Mouse (Mus musculus) induced T-regulatory cell, adult 2 months (primary cell): Measurements from ENCODE around the gene Serpinb6b.
"Not testable (repeated sequence)": the region's sequence is repeated elsewhere in the genome, so short reads cannot be mapped to it uniquely, and the experiment has no call there.

Experiments
- DNase-seq: peaks from one replicate; pipeline ENCODE4 v3.0.0-alpha.2; 2012; ENCODE audit warnings: low read depth

The Serpinb6b gene

GRCm38 (mm10) chr13:32964989-32965811 is at the start of gene Serpinb6b:
Gene Serpinb6b, plus strand, starts transcription at chr13:32965209.
- peak; percentile 75 for DNase-seq

- no peak for DNase-seq
Observed at GRCm38 (mm10) chr13:32922622-32923021, 42.4 kb upstream of the Serpinb6b start.

- DNase-seq, result no peak
Observed at GRCm38 (mm10) chr13:32924578-32925360, 40.2 kb upstream of the Serpinb6b start.

GRCm38 (mm10) chr13:32926661-32927060 is 38.3 kb upstream of the Serpinb6b start:
- DNase-seq, result no peak

- DNase-seq, result no peak
Observed at GRCm38 (mm10) chr13:32927241-32927640, 37.8 kb upstream of the Serpinb6b start.

- peak; percentile 18 for DNase-seq
Observed at GRCm38 (mm10) chr13:32929107-32929750, 35.8 kb upstream of the Serpinb6b start.

- DNase-seq, result no peak
Observed at GRCm38 (mm10) chr13:32934706-32935381, 30.2 kb upstream of the Serpinb6b start.

- DNase-seq, result not testable (repeated sequence)
Observed at GRCm38 (mm10) chr13:32938275-32938674, 26.7 kb upstream of the Serpinb6b start.

GRCm38 (mm10) chr13:32939191-32939590 is 25.8 kb upstream of the Serpinb6b start:
- DNase-seq, result not testable (repeated sequence)

GRCm38 (mm10) chr13:32956537-32956936 is 8.5 kb upstream of the Serpinb6b start:
- DNase-seq, result no peak

- DNase-seq, result no peak
Observed at GRCm38 (mm10) chr13:32957917-32958316, 7.1 kb upstream of the Serpinb6b start.

- not testable (repeated sequence) for DNase-seq
Observed at GRCm38 (mm10) chr13:32958521-32958920, 6.5 kb upstream of the Serpinb6b start.

- no peak for DNase-seq
Observed at GRCm38 (mm10) chr13:32963990-32964753, 837 bp upstream of the Serpinb6b start.

GRCm38 (mm10) chr13:32966116-32966515 is 1.1 kb downstream of the Serpinb6b start:
- peak; percentile 66 for DNase-seq

GRCm38 (mm10) chr13:32967233-32967632 is 2.2 kb downstream of the Serpinb6b start:
- DNase-seq, result peak; percentile 14

- DNase-seq, result no peak
Observed at GRCm38 (mm10) chr13:32968353-32968984, 3.5 kb downstream of the Serpinb6b start.

GRCm38 (mm10) chr13:32968996-32969640 is 4.1 kb downstream of the Serpinb6b start:
- DNase-seq, result no peak

- DNase-seq, result no peak
Observed at GRCm38 (mm10) chr13:32969641-32970040, 4.6 kb downstream of the Serpinb6b start.

- no peak for DNase-seq
Observed at GRCm38 (mm10) chr13:32970776-32971175, 5.8 kb downstream of the Serpinb6b start.

- DNase-seq, result no peak
Observed at GRCm38 (mm10) chr13:32974268-32974667, 9.3 kb downstream of the Serpinb6b start.
